Mouse (Mus musculus) embryonic stem cell, embryonic (primary cell): Measurements from ENCODE around the gene Ldb1.

Experiments
- CTCF ChIA-PET, 4 experiments: fragments of 300-600 bp in 2 of 4; fragments of 350-600 bp in 2 of 4; sonication (Branson Sonifier 250); formaldehyde crosslinking; loops; one replicate each; lab custom pipeline; 2022; ENCODE audit warnings: inconsistent platforms in 2 of 4; lab: Charles Lee
- POLR2A ChIA-PET, 4 experiments: fragments of 300-600 bp in 2 of 4; fragments of 350-600 bp in 2 of 4; sonication (Branson Sonifier 250); formaldehyde crosslinking; loops; one replicate each; lab custom pipeline; 2022; ENCODE audit warnings: antibody characterized with exemption in 4 of 4, inconsistent platforms in 1 of 4; lab: Charles Lee

Ldb1 gene

DNA sequence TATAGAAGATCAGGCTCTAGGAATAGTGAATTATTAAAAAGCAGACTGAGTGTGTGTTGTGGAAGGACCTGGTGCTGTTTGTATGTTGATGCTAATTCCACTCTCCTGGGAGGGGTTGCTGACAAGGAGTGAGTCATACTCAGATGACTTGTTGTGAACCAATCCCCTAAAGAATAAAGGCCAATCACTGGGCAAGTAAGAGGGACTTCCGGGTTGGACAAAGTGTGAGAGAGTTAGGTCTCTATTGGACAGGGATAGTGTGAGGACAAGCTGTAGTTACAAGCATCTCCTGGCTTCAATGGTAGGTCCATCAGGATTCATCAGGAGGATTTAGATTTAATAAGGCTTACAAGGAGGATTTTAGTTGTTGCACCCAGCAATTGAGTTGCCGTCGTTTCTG, 56.8 kb downstream of the Ldb1 start:
- POLR2A ChIA-PET: interaction anchor here in 3 of 4 experiments (0.5 to 3.4 kb wide), 8 partner anchors 9 to 80 kb away, joined by 3 to 12 read pairs (median 4); partner anchors contain the start of gene Hps6 (in 1 of the 3)
- CTCF ChIA-PET: interaction anchor here in 3 of 4 experiments (0.7 to 1.0 kb wide), 3 partner anchors 17 to 26 kb away, joined by 3 to 9 read pairs (median 4); no protein-coding TSS in a partner anchor

DNA sequence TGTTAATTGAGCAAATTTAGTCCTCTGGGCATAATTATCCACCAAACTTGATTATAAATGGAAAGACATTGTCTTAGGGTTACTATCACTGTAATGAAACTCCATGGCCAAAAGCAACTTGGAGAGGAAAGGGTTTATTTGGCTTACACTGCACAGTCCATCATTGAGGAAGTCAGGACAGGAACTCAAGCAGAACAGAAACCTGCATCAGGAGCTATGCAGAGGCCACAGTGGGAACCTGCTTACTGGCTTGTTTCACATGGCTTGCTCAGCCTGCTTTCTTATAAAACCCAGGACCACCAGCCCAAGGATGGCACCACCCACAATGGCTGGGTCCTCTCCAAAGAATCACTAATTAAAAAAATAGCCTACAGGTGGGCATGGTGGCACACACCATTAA, 60.6 kb downstream of the Ldb1 start:
- ChIA-PET CTCF (no interaction called here), POLR2A (interaction anchor here in 2 of 4 experiments (1.1 to 3.6 kb wide), 2 partner anchors 9 kb away, joined by 4 to 10 read pairs; no protein-coding TSS in a partner anchor)
